Mouse (Mus musculus) natural killer cell, adult 2 months (primary cell): Measurements from ENCODE around the gene St6galnac3.

Source experiments
- DNase-seq, 2 experiments: peaks; one replicate each; pipeline ENCODE4 v3.0.0; 2022; ENCODE audit warnings: low spot score in 2 of 2

The St6galnac3 gene

DNA sequence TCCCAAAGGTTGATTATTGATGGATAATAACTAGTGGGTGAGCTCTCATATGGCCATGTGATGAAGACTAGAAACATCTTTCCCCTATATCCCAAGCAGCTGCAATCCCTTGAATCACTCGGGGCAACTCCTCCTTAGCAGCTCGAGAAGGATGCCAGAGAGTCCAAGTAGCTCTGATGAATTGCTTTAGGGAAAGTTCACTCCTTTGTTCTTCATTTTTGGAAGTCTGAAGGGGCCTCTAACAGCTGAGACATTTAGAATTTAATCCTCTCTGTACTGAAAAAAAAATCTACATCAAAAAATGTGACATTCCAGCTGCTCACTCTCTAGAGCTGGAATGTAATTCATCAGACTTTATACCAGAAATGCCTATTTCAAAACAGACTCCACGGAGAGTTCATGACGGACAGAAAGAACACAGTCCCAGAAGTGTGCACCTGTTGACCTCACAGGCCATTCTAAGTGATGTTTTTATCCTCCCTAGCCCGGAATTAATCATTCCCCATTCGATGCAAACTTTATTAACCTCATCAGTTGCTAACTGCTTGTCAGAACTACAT is 211.4 kb downstream of the St6galnac3 start:
- no peak for DNase-seq

DNA sequence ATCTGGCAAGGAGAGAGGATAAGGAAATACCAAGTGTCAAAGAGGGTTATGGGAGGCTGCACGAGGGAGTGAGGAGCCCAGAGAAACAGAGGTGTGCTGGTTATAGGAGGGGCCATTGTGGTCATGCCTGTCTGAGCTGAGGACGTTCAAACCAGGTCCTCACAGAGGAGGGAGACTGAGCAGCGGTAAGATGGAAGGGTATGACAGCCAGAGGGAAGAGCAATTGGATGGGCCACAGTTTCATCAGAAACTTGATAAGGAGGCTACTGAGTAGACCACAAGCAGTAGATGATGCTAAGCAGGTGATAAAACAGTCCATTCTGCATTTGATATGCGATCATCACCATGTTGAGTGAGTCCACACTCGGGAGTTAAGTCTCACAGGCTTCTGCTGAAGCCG is 212.4 kb downstream of the St6galnac3 start:
- no peak for DNase-seq

DNA sequence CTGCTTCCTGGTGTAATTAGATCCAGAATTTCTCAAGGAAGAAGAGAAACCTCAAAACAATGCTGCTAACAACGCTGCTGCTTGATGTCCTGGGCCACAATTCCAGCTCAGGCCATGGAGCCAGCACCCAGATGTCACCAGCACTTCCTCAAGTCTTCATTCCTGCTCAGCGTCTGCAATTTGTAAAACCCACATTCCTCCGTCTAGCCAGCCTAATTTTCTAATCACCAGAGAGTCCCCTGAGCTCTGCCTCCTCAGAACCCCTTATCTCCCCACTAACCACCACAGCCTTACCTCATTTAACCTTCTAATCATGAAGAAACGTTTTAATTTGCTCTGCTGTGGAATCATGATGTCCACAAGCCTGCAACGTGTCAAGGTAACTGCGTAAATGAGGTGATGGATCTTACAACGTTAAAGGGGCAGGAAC is 213.8 kb downstream of the St6galnac3 start:
- no peak for DNase-seq

DNA sequence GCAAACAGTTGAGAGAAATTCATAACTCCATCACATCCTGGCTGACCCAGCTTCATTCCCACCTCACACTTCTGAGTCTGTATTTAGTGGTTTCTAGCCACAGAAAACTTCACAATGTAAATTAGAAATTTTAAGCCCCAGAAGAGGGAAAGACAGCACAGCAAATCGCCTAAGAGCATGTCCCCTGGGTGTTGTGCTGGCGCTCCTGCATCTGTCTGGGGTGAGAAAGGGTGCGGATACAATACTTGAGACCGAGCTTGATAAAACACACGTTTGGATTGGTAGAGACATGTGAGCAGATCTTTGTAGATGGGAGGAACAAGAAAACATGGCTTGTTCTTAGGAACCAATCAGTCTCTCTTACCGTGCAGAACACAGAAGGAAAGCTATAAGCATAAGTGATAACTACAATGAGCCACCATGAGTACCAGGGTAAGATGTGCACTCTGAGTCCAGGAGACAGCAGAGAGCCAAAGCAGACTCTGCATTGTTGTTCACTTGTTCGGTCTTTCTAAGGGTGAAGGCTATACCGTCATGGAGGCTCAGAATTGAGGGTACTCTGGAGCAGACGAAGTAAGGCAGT is 214.8 kb downstream of the St6galnac3 start:
- no peak for DNase-seq

DNA sequence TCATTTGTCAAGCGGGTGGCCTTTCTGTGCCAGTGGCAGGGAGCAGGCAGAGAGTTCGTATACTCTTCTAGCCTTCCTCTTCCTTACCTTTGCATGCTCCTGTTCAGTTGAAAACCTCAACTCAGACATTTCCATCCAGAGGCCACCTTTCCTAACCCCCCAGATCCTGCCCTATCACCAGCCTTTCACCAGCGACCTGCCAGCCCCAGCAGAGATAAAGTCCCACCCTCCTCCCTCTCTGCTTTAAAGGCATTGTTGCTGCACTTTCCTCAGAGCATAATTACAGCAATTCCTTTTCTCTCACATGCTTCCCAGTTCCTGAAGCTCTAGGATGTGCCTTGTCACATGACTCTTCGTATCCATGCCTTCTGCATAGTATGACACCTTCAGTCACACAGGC is 215.3 kb downstream of the St6galnac3 start:
- DNase-seq: no peak

DNA sequence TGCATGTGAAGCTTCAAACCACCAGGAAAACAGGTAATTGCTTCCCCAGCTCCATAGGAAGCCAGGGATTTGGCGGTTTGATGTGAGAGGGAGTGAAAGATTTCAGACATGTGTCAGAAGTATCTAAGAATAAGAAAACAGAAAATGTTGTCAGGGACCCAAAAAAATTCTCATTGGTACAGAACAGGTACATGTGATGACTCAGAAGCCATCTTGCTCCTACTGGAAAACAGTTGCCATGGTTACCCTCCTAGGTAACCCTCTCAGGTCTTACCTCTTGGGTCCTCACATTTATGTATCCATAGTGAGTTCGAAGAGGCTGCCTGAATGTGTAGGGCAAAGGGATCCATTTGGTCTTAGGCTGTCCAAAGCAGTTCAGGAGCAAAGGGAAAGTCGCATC is 215.9 kb downstream of the St6galnac3 start:
- DNase-seq: no peak

DNA sequence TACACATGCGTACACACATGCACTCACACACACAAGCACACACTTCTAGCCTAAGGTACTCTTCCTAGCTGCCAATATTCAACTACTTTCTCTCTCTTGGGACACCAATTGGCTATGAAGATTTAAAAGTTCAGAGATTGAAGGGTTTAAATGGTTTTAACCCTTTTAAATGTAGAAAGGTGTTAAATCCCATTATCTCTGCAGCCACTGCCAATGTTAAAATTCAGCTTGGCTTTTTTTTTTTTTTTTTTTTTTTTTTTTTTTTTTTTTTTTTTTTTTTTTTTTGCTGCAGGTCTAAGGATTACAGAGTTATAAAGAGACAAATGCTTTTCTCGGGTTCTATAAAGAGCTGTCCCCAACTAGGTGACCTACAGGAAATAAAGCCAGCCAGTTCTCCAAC is 216.4 kb downstream of the St6galnac3 start:
- no peak for DNase-seq

DNA sequence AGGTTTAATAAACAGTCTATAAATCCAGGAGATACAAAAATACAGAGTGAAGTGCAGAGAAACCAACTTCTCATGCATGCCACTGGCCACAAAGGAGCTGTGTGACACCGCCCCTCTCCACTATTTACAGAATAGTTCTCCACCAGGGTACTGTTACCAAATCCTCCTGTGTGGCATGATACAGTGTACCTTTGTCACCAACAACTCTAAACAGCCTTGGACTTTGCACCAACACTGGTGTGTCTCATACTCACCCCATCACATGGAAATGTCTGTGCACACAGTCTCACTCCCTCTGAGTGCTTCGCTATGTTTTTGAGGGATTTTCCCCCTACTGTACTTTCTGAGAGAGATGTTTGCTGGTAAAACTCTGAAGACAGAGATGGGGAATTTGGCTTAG is 217.4 kb downstream of the St6galnac3 start:
- DNase-seq: no peak

DNA sequence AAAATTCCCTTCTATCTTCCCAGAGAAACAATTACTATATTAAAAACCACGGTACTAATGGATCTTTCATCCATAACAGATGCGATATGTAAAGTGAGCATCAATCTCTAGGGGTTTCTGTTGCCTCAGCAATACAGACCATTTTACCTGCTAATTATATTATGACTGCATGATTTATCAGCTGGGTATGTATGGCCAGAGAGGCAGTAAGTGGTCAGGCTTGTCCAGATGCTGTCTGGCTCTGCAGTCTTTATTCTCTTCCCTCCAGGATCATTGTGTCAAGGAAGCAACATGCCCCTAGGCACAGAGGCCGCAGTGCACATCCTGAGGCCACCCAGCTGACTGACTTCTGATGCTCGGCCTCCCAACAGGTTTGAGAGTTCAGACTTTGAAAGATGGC is 222.5 kb downstream of the St6galnac3 start:
- DNase-seq: no peak

DNA sequence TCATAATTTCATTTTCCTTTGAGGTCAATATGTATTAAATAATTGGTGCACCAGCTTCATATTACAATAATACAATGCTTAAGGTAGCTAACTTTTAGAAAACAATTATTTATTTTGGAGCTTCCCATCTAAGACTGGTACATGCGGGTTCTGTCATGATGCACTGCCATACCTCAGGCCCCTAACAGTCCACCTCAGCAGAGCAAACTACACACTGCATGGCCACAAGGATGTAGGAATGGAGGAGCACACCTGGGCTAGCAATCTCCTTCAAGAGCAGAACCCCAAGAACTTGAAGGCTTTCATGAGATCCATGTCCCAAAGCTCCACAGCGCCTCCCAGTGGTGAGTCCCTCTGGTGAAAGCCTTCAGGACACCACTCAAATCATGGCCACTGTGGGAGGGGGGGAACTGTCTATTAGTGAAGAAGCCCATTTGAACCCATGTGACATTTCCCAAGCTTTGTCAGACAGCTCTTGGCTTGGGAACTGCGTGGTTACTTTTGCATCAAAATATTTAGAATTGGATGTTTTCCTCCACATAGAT is 223.6 kb downstream of the St6galnac3 start:
- peak in 1 of 2 experiments; percentile 20 for DNase-seq

DNA sequence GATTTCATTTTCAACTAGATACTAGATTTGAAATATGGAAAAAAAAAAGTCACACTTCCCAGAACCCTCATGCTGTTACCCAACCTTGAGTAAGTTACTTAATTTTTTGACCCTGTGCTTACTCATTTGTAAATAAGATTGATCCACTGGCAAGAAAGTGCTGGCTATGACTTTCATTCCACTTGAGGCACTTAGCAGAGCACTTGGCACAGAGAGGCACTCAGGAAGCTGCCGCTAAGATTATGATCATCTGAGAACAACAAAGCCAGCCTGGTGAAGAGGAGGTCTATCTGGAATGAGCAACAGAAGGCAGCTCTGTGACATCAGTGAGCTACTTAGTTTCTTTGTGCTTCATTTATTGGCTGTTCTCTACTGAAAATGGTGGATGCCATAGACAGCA is 232.0 kb downstream of the St6galnac3 start:
- DNase-seq: no peak

DNA sequence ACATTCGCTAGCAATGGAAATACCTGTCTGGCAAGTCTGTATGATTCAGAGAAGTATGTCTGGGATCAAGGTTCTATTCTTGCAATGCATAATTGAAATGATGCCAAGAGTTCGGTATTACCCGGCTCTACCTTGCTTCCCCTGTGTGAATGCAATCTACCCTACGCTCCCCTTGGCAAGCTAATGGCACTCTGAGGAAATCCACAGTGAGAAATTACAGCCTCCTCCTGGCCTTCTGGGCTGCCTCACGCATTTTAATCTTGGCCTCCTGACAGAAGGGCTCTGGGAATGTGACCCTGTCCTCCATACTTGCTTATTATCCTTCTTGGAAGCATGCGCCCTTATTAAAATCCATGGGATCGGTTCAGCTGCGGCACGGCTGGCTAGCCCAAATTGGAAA is 235.3 kb downstream of the St6galnac3 start:
- DNase-seq: no peak

DNA sequence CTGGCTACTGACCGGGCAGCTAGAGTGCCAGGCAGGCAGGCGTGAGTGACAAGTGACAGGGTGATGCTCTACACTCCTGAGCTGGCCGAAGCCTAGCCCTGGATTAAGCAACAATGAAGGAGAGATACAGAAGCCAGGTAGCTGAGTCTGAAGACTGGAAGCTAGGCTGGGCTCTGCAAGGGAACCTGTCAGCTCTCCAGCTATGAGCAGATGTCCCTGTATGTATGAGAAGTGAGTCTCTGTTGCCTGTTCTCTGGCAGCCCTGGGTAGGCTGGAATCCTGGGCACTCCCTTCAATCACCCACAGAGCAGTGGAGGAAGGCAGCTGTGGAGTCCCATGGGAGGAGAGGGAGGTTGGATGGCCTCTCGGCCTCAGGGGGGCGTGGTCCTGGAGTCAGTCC is 236.0 kb downstream of the St6galnac3 start:
- no peak for DNase-seq

DNA sequence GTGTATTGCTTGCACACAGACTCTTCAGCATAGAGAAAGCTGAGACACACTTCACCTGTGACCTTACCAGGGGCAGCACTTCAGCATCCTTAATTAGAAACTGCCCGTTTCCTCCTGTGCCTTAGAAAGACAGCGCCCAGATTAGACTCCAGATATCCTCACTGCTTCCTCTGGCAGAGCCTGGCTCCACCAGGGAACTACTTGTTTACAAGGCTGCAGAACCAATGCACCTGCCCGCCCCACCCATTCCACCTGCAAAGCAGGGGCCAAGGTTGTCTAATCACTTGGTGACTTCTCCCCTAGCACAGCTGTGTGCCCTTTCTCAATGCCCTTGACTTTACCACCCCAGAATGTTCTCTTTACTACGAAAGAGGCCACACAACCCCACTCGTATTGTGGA is 239.8 kb downstream of the St6galnac3 start:
- DNase-seq: no peak

DNA sequence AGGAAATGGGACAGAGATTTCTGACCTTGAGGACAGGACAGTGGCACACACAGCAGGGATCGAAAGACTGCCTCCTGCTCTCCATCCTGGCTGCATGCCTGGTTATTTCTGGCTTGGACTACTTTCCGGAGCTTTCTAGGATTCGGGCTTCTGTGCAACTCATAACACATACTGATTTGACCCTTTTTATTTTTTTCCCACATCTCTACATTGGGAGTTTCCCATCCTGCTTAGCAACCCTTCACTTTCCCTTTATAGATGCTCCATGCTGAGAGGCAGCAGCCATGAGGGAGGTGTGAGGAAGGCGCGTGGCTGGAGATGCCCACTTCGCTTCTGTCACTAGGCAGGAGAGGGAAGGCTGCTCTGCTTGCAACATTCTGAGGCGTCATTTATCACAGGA is 240.3 kb downstream of the St6galnac3 start:
- no peak for DNase-seq

DNA sequence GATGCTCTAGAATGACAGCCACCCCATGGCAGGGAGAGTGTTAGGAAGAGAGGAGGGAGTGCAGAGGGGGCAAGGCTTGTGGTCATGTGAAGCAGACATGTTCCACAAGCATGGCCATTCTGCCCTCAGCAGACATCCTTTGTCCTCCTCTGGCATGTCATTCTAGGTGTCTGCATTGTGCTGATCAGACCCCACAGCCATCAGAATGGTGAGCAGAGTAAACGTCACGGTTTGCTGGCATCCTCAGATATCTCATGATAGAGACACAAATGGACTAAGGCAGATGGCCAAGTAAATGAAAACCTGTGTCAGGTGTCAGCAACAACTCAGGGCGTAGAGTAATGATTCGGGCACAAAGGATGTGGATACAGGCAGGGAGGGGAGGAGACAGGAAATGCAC is 241.3 kb downstream of the St6galnac3 start:
- no peak for DNase-seq

DNA sequence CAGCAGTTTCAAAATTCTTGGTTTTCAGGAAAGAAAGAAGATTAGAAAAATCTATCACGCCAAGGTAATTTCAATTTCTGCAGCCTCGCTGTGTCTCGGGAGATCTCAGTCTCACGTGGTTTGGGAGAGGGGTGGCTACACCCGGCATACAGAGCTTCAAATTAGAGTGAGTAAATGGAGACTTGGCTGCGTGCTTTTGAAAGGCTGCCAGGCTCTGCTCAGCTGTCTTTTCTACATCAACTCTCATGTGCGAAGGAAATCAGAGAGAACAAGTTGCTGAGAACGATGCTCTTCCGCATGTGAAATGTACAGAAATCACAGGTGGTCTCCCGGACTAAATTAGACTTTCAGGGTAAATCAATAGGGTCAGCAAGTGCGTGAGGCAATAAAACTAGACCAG is 242.9 kb downstream of the St6galnac3 start:
- no peak for DNase-seq

DNA sequence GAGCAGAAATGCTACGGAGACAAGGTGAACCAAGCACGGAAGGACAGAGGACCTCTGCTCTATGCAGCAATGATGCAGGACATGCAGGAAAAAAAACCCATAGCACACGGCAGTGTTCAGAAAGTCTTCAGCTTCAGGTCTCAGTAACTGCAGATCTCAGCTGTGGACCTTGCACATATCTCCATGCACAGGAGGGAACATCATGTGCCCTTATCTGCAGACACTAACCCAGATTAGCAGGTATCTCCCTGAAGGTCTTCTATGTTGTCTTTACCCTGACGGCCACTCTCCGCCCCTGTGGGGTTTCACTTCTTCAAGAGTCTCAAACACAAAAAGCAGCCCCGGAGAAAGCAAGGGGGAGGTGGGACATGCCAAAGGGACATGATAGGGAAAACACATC is 244.0 kb downstream of the St6galnac3 start:
- DNase-seq: no peak

DNA sequence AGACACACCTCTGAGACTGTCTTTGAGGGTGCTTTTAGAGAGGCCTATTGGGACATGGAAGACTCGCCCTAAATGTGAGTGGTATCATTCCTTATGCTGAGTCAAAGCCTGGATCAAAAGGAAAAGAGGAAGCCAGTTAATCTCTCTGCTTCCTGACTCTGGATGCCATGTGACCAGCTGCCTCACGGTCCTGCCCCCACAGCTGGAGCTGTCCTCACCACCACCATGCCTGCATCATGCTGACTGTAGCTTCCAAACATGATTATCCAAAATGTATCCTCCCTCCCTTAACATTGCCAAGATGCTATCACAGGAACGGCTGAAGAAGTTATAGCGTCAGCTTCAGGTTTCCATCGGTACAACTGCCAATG is 244.4 kb downstream of the St6galnac3 start:
- DNase-seq: no peak

DNA sequence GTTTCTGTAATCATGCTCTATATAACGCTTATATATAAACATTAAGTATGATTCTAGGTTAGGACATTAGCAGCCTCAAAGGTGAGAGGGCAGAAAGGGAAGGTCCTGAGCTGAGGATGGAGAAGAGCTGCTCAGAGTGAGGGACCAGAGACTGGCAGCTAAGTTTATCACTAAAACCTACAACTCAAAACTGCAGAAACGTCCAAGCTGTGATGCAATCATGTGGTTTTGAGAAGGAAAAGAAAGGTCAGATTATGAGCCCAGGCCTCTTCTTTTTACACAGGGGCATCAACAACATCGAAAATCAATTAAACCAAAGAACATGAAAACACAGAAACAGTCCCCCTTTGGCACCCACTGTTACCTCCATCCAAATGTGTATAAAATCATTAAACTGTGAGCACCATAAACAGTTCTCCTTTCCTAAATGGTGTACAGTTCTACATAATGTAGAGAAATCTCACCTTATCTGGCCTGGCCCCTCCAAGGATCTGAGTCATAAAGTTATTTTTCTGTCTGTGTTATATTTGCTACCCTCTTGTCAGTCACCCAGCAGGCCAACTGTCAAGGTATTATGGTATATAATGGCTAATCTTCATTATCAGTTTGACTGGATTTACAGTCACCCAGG is 244.9 kb downstream of the St6galnac3 start:
- DNase-seq: no peak

DNA sequence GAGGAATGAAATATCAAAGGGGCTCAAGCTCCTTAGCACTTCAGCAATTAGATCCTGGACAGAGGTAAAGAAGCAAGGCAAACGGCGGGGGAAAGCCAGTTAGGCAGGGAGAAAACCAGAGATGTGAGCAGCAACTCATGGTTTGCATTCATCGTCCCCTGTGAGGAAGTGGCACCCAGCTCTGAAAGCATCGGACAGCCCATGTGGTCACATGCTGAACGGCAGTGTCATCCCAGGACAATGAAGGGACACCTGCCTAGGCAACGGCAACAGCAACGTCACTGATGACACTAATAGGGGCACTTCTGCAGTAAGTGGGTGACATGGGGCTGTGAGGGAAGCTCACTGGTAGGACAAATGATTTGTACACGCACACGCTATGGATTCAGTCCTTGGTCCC is 249.1 kb downstream of the St6galnac3 start:
- no peak for DNase-seq

DNA sequence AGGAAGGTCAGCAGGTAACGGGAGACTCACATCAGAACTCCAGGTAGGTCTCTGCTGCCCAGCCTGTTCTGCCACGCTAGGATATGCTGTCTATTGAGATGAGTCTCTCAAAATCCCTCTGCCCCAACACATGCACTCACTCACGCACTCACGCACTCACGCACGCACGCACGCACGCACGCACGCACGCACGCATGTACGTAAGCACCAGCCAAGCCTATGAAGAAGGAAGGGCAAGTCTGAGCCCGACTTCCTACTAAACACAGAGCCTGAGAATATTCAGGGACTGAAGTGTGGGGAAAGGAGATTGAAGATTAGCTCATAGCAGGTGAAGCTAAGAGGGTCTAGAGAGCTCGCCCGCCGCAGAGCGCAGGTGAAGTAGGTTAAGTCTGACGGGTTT is 249.5 kb downstream of the St6galnac3 start:
- DNase-seq: no peak
